Mouse (Mus musculus) bone marrow macrophage, adult 2 months (primary cell): ENCODE results near the gene Acrbp. TPM values are rescaled to one million over a fixed set of nuclear protein-coding genes. Genes with fewer than 3 reads are reported as not detected.
"Not testable (repeated sequence)": the region's sequence is repeated elsewhere in the genome, so short reads cannot be mapped to it uniquely, and the experiment has no call there.

Source experiments
- H3K27ac ChIP-seq: 2 replicates; pipeline ENCODE4 v1.5.1; 2012; ENCODE audit warnings: low read depth, low read length; ENCODE audit not compliant: insufficient read depth
- H3K4me1 ChIP-seq: 2 replicates; pipeline ENCODE4 v1.6.1; 2012; ENCODE audit warnings: low read length; ENCODE audit not compliant: control insufficient read depth, insufficient read depth
- H3K4me3 ChIP-seq: 2 replicates; pipeline ENCODE4 v1.5.1; 2012; ENCODE audit warnings: mild to moderate bottlenecking, low read length, moderate library complexity; ENCODE audit not compliant: insufficient read depth
- CTCF ChIP-seq: IDR thresholded peaks from 2 replicates; pipeline ENCODE4 v1.5.1; 2012; ENCODE audit warnings: low read depth, mild to moderate bottlenecking, low read length, moderate library complexity
- POLR2A ChIP-seq: IDR thresholded peaks from 2 replicates; pipeline ENCODE4 v1.6.1; 2012; ENCODE audit warnings: mild to moderate bottlenecking, low read depth, low read length, borderline replicate concordance
- polyA plus RNA-seq: library from polyadenylated mRNA; stranded (reverse); fragments of >200 nt; gene quantifications from 2 replicates; pipeline ENCODE4 v1.2.4, GENCODE M21; 2012; ENCODE audit not compliant: missing spikeins, insufficient read depth, insufficient read length

Acrbp gene
- polyA plus RNA-seq, 1 experiment, result 28.7 TPM

GRCm38 (mm10) chr6:125039131-125039530 is 10.4 kb upstream of the Acrbp start:
- Histone ChIP-seq H3K27ac (peak overlapping the region; percentile 48), H3K4me1 (peaks cover 19% of the 10 kb centered on the region), H3K4me3 (peak overlapping the region; percentile 84)
- TF ChIP-seq POLR2A, result no peak
- no peak for TF ChIP-seq CTCF

- Histone ChIP-seq H3K4me3 (peak within 1 kb of the TSS; percentile 84), H3K27ac (peak within 1 kb of the TSS; percentile 90), H3K4me1 (peaks cover 19% of the 10 kb centered on the region)
- TF ChIP-seq POLR2A, result no peak
- no peak for TF ChIP-seq CTCF
Observed at GRCm38 (mm10) chr6:125039533-125040153, 9.8 kb upstream of the Acrbp start, which contains the start of gene Ing4. Gene Ing4 (plus strand): TSS chr6:125039760.

- no peak for TF ChIP-seq CTCF
- H3K4me3 ChIP-seq, result peak overlapping the region; percentile 84
- H3K27ac ChIP-seq, result peak overlapping the region; percentile 90
- H3K4me1 ChIP-seq, result peaks cover 19% of the 10 kb centered on the region
Observed at GRCm38 (mm10) chr6:125040221-125040620, 9.3 kb upstream of the Acrbp start.

GRCm38 (mm10) chr6:125041047-125041446 is 8.4 kb upstream of the Acrbp start:
- Histone ChIP-seq H3K4me3 (peak overlapping the region; percentile 18; the same call in 1 of the 2 replicates), H3K4me1 (peaks cover 19% of the 10 kb centered on the region), H3K27ac (peak overlapping the region; percentile 90)
- TF ChIP-seq POLR2A (no peak), CTCF (no peak)

- TF ChIP-seq CTCF (no peak), POLR2A (no peak)
- peaks cover 19% of the 10 kb centered on the region for H3K4me1 ChIP-seq
- no peak overlapping the region for H3K4me3 ChIP-seq
- H3K27ac ChIP-seq, result peak overlapping the region; percentile 14
Observed at GRCm38 (mm10) chr6:125042081-125042480, 7.4 kb upstream of the Acrbp start.

GRCm38 (mm10) chr6:125046691-125047090 is 2.8 kb upstream of the Acrbp start:
- Histone ChIP-seq H3K4me1 (peaks cover 8% of the 10 kb centered on the region), H3K27ac (no peak overlapping the region), H3K4me3 (no peak overlapping the region)
- TF ChIP-seq POLR2A (no peak), CTCF (peak; percentile 74)

GRCm38 (mm10) chr6:125051237-125051636 is 1.7 kb downstream of the Acrbp start:
- no peak overlapping the region for H3K27ac ChIP-seq
- TF ChIP-seq CTCF (peak; percentile 59), POLR2A (no peak)

GRCm38 (mm10) chr6:125061493-125061892 is 12.0 kb downstream of the Acrbp start:
- no peak for TF ChIP-seq POLR2A
- no peak for TF ChIP-seq CTCF
- Histone ChIP-seq H3K4me3 (no peak overlapping the region), H3K27ac (no peak overlapping the region), H3K4me1 (no peaks in the 10 kb centered on the region; the same call in 1 of the 2 replicates)

More at GRCm38 (mm10) chr6:125051237-125051636, 1.7 kb downstream of the Acrbp start:
- no peak overlapping the region for H3K4me3 ChIP-seq
- no peaks in the 10 kb centered on the region for H3K4me1 ChIP-seq

- Histone ChIP-seq H3K27ac (no peak overlapping the region), H3K4me1 (peaks cover 3% of the 10 kb centered on the region), H3K4me3 (no peak overlapping the region)
- TF ChIP-seq POLR2A, result no peak
- no peak for TF ChIP-seq CTCF
Observed at GRCm38 (mm10) chr6:125062511-125062910, 13.0 kb downstream of the Acrbp start.

GRCm38 (mm10) chr6:125063906-125064305 is 14.4 kb downstream of the Acrbp start:
- no peak for TF ChIP-seq CTCF
- TF ChIP-seq POLR2A, result no peak
- no peak overlapping the region for H3K27ac ChIP-seq
- peaks cover 3% of the 10 kb centered on the region for H3K4me1 ChIP-seq
- no peak overlapping the region for H3K4me3 ChIP-seq

GRCm38 (mm10) chr6:125065223-125065622 is 15.7 kb downstream of the Acrbp start:
- not testable (repeated sequence) for H3K4me1 ChIP-seq, H3K4me3 ChIP-seq, H3K27ac ChIP-seq
